Mouse (Mus musculus) embryonic facial prominence, embryonic 15.5 days (tissue): ENCODE measurements around the gene Lef1. TPM values are rescaled to one million over a fixed set of nuclear protein-coding genes. Genes with fewer than 3 reads are reported as not detected.
A peak's percentile ranks its signal among the peaks of the same experiment; 100 is the strongest.

Experiments
- ATAC-seq: fragments of 200-750 bp; cut with Nextera tagmentation; 2 replicates; pipeline ENCODE4 v1.8.0; 2017; ENCODE audit warnings: low read depth, moderate TSS enrichment; ENCODE audit not compliant: insufficient number of reproducible peaks, low FRiP score, low TSS enrichment
- H3K27ac ChIP-seq: fragments of 300-500 bp; sonication (generic); replicated peaks from 2 replicates; pipeline ENCODE4 v1.5.1; 2015; ENCODE audit warnings: mild to moderate bottlenecking, inconsistent platforms
- H3K27me3 ChIP-seq: fragments of 300-500 bp; sonication (generic); 2 replicates; pipeline ENCODE4 v1.6.1; 2015; ENCODE audit warnings: inconsistent platforms
- H3K36me3 ChIP-seq: fragments of 300-500 bp; sonication (generic); 2 replicates; pipeline ENCODE4 v1.6.1; 2015; ENCODE audit warnings: mild to moderate bottlenecking, inconsistent platforms
- H3K4me1 ChIP-seq: fragments of 300-500 bp; sonication (generic); 2 replicates; pipeline ENCODE4 v1.6.1; 2015; ENCODE audit warnings: inconsistent platforms
- H3K4me2 ChIP-seq: fragments of 300-500 bp; sonication (generic); replicated peaks from 2 replicates; pipeline ENCODE4 v1.6.1; 2015; ENCODE audit warnings: mild to moderate bottlenecking, inconsistent platforms
- H3K4me3 ChIP-seq: fragments of 300-500 bp; sonication (generic); replicated peaks from 2 replicates; pipeline ENCODE4 v1.5.1; 2015; ENCODE audit warnings: mild to moderate bottlenecking, inconsistent platforms
- H3K9ac ChIP-seq: fragments of 300-500 bp; sonication (generic); 2 replicates; pipeline ENCODE4 v1.6.1; 2015; ENCODE audit warnings: inconsistent platforms
- H3K9me3 ChIP-seq: fragments of 300-500 bp; sonication (generic); replicated peaks from 2 replicates; pipeline ENCODE4 v1.6.1; 2016; ENCODE audit warnings: inconsistent platforms
- WGBS: fragments of 180-500 bp; shearing (Covaris S2); methylation state at CpG from one replicate; pipeline ENCODE4 v1.1.7; 2015; 5-methylcytosine and 5-hydroxymethylcytosine counted together
- polyA plus RNA-seq: library from polyadenylated mRNA; unstranded; fragments of >200 nt; fragmentation: Nextera tagmentation; extraction: Ambion mirVana; gene quantifications from 2 replicates; pipeline ENCODE4 v1.2.1, GENCODE M21; 2015

The Lef1 gene
- polyA plus RNA-seq, 1 experiment from 2014 or later = 53.1 TPM

DNA sequence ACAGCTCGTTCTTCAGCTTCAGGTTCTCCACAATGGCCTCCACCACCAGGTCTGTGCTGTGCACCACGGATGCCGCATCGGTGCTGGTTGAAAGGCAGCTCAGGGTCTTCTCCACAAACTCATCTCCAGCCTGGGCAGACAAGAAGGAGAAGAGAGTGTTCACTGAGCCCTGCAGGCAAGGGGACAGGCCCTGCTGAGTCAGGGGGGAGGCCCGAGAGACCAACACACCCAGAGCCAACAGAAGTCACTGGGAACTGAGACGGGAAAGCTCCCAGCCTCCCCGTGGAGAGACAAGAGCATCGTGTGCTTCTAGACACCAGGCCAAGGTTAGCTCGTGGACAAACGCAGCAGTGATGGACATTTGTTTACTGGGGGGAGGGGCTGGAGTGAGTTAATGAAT, 138.2 kb downstream of the Lef1 start:
- Histone ChIP-seq H3K27ac (no peak overlapping the region), H3K9ac (no peak overlapping the region), H3K4me3 (no peak overlapping the region), H3K4me2 (no peak overlapping the region), H3K9me3 (no peaks in the 10 kb centered on the region), H3K4me1 (0 out of 2 replicates have a peak, but pooled peaks cover 2% of the 10 kb centered on the region), H3K27me3 (no peaks in the 10 kb centered on the region), H3K36me3 (peaks cover 41% of the 10 kb centered on the region)
- no peak for ATAC-seq
- WGBS = 80% methylated on average over 10 of the region's 10 CpGs

- no peaks in the 10 kb centered on the region for H3K27me3 ChIP-seq
- no peak for ATAC-seq
- no peaks in the 10 kb centered on the region for H3K9me3 ChIP-seq
- no peak overlapping the region for H3K4me2 ChIP-seq
- H3K4me3 ChIP-seq = no peak overlapping the region
- no peak overlapping the region for H3K9ac ChIP-seq
- H3K36me3 ChIP-seq = peaks cover 38% of the 10 kb centered on the region
- H3K4me1 ChIP-seq = 0 out of 2 replicates have a peak, but pooled peaks cover 1% of the 10 kb centered on the region
- 76% methylated on average over 2 of the region's 2 CpGs for whole genome bisulfite sequencing
- H3K27ac ChIP-seq = 0 out of 2 replicates have a peak overlapping the region, but pooled peaks have one; percentile 24
Observed at GRCm38 (mm10) chr3:131250283-131250682, 140.0 kb downstream of the Lef1 start.

DNA sequence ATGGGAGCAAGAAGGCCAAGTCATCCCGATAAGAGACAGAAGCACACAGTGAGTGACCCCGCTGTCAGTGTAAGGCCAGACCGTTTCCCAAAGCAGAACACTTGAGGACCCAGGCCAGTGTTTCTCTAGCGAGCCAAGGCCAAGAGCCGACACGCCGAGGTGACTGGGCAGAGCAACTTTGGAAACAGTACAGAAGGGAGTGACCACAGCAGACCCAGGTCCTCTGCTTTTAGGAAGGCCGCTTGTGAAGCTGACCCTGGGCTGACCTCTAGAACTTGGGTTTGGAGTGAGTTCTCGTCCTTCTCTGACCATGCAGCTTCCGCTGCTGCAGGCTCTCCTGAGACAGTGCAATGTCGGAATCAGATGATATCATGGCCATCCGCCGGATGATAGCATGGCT, 140.7 kb downstream of the Lef1 start:
- no peak overlapping the region for H3K4me2 ChIP-seq
- H3K4me3 ChIP-seq = no peak overlapping the region
- no peak overlapping the region for H3K9ac ChIP-seq
- ATAC-seq = no peak
- H3K27me3 ChIP-seq = no peaks in the 10 kb centered on the region
- 82% methylated on average over 13 of the region's 13 CpGs for WGBS
- H3K36me3 ChIP-seq = peaks cover 38% of the 10 kb centered on the region
- no peaks in the 10 kb centered on the region for H3K9me3 ChIP-seq
- H3K27ac ChIP-seq = no peak overlapping the region
- H3K4me1 ChIP-seq = no peaks in the 10 kb centered on the region

DNA sequence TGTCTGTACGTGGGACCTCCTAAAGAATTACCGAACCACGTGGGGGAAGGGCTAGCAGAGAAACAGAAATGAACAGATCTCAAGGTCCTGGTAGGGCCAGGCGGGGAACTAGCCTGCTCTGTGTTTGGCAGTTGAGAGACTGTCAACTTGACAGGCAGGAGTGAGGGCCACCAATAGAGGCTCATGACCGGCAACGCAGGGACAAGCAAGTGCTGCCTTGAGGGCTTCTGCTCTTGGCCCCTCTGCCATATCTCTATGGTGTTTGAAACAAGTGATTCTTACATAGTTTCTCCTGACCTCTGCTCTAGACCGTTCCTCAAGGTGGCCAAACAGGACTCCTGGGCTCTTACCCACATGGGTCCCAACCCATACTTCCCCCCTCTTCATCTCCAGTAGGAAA, 141.3 kb downstream of the Lef1 start:
- Histone ChIP-seq H3K27ac (no peak overlapping the region), H3K9me3 (no peaks in the 10 kb centered on the region), H3K4me2 (no peak overlapping the region), H3K4me1 (no peaks in the 10 kb centered on the region), H3K27me3 (no peaks in the 10 kb centered on the region), H3K9ac (no peak overlapping the region), H3K4me3 (no peak overlapping the region), H3K36me3 (peaks cover 37% of the 10 kb centered on the region)
- ATAC-seq = no peak
- 87% methylated on average over 7 of the region's 7 CpGs for WGBS

- Histone ChIP-seq H3K27ac (no peak overlapping the region), H3K4me2 (no peak overlapping the region), H3K4me1 (no peaks in the 10 kb centered on the region), H3K36me3 (peaks cover 9% of the 10 kb centered on the region), H3K27me3 (no peaks in the 10 kb centered on the region), H3K9me3 (no peaks in the 10 kb centered on the region), H3K4me3 (no peak overlapping the region), H3K9ac (no peak overlapping the region)
- 95% methylated on average over 4 of the region's 4 CpGs for WGBS
- no peak for ATAC-seq
Observed at GRCm38 (mm10) chr3:131254991-131255390, 144.7 kb downstream of the Lef1 start.

DNA sequence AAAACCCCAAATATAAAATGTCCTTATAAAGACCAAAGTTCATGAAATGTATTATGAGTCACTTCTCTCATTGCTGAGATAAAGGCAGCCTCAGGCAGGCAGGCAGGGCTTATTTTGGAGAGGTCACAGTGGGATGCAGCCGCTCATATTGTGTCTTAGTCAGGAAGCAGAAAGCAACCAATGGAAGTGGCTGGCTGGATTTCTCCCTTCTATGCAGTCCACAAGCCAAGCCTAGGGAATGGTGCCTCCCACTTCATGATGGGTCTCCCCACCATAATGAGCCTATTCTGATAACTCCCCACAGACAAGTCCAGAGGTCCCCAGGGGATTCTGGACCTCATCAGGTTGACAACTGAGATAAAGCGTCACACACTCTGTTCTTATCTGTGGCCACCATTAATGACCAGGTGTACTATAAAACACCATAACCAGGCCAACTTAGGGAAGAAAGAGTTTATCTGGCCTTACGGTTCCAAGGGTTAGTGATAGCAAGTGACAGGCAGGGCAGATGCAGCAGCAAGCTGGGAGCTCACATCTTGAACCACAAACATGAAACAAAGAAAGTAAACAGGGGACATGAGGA, 145.2 kb downstream of the Lef1 start:
- Histone ChIP-seq H3K9ac (no peak overlapping the region), H3K4me3 (no peak overlapping the region), H3K36me3 (peaks cover 9% of the 10 kb centered on the region; the same call in 1 of the 2 replicates), H3K4me2 (no peak overlapping the region), H3K4me1 (no peaks in the 10 kb centered on the region), H3K9me3 (no peaks in the 10 kb centered on the region), H3K27ac (no peak overlapping the region), H3K27me3 (no peaks in the 10 kb centered on the region)
- ATAC-seq = no peak
- 95% methylated on average over 3 of the region's 3 CpGs for WGBS

GRCm38 (mm10) chr3:131258921-131259320, 148.7 kb downstream of the Lef1 start:
- H3K36me3 ChIP-seq = peaks cover 16% of the 10 kb centered on the region; the same call in 1 of the 2 replicates
- H3K4me1 ChIP-seq = no peaks in the 10 kb centered on the region
- H3K27me3 ChIP-seq = no peaks in the 10 kb centered on the region
- no peak overlapping the region for H3K4me2 ChIP-seq
- WGBS = 82% methylated on average over 3 of the region's 3 CpGs
- ATAC-seq = no peak
- no peak overlapping the region for H3K9ac ChIP-seq
- no peaks in the 10 kb centered on the region for H3K9me3 ChIP-seq
- H3K27ac ChIP-seq = no peak overlapping the region
- H3K4me3 ChIP-seq = no peak overlapping the region

- H3K4me3 ChIP-seq = no peak overlapping the region
- no peak for ATAC-seq
- H3K4me1 ChIP-seq = no peaks in the 10 kb centered on the region
- WGBS = 83% methylated on average over 9 of the region's 9 CpGs
- no peaks in the 10 kb centered on the region for H3K27me3 ChIP-seq
- H3K36me3 ChIP-seq = peaks cover 15% of the 10 kb centered on the region; the same call in 1 of the 2 replicates
- H3K4me2 ChIP-seq = no peak overlapping the region
- no peak overlapping the region for H3K27ac ChIP-seq
- no peak overlapping the region for H3K9ac ChIP-seq
- H3K9me3 ChIP-seq = no peaks in the 10 kb centered on the region
Observed at GRCm38 (mm10) chr3:131259392-131259965, 149.2 kb downstream of the Lef1 start.

- no peak overlapping the region for H3K9ac ChIP-seq
- WGBS = 93% methylated on average over 6 of the region's 6 CpGs
- ATAC-seq = no peak
Observed at GRCm38 (mm10) chr3:131260418-131260817, 150.1 kb downstream of the Lef1 start.

DNA sequence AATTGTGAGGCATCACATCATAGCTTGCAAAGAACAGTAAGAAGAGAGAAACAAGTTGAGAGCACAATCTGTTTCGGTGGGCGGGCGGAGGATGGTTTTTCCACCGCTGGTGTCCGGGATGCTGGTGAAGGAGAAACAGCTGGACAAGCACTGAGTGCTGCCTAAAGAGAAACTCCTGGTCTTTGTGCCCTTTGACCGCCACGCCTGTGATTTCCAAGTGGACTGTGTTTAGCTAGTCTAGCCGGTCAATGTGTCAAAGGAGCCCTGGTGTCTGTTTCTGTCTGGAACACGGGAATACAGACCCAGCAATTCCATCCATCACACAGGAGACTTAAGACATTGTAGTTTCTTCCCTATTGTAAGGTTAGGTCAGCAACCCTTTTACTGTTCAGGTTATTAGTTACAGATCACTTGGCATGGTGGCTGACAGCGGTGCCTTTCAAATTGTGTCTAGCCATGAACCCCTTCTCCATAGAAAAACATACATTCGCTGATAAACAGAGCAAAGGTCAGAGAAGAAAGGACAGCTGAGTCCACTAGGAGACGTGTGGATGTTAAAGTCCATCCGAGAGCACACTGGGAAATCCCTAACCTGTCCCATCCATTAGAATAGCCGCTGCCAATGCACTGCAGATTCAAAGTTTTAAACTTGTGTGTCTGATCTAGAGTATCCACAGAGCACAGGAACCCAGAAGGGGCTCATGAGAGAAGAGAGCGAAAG, 153.7 kb downstream of the Lef1 start:
- no peak overlapping the region for H3K27ac ChIP-seq
- no peaks in the 10 kb centered on the region for H3K4me1 ChIP-seq
- no peak for ATAC-seq
- H3K36me3 ChIP-seq = peaks cover 12% of the 10 kb centered on the region; the same call in 1 of the 2 replicates
- no peak overlapping the region for H3K9ac ChIP-seq
- no peak overlapping the region for H3K4me3 ChIP-seq
- 88% methylated on average over 15 of the region's 15 CpGs for WGBS
- no peaks in the 10 kb centered on the region for H3K9me3 ChIP-seq
- H3K27me3 ChIP-seq = no peaks in the 10 kb centered on the region
- no peak overlapping the region for H3K4me2 ChIP-seq

More at GRCm38 (mm10) chr3:131260418-131260817, 150.1 kb downstream of the Lef1 start:
- Histone ChIP-seq H3K36me3 (peaks cover 12% of the 10 kb centered on the region; the same call in 1 of the 2 replicates), H3K27me3 (no peaks in the 10 kb centered on the region), H3K4me1 (no peaks in the 10 kb centered on the region), H3K27ac (no peak overlapping the region; the same call in 1 of the 2 replicates), H3K4me3 (no peak overlapping the region), H3K9me3 (no peaks in the 10 kb centered on the region), H3K4me2 (no peak overlapping the region)

- ATAC-seq = no peak
- no peak overlapping the region for H3K4me3 ChIP-seq
- no peak overlapping the region for H3K4me2 ChIP-seq
- peaks cover 4% of the 10 kb centered on the region for H3K4me1 ChIP-seq
- WGBS = 79% methylated on average over 8 of the region's 8 CpGs
- peaks cover 12% of the 10 kb centered on the region; the same call in 1 of the 2 replicates for H3K36me3 ChIP-seq
- H3K9me3 ChIP-seq = no peaks in the 10 kb centered on the region
- H3K27me3 ChIP-seq = no peaks in the 10 kb centered on the region
- no peak overlapping the region for H3K27ac ChIP-seq
- H3K9ac ChIP-seq = no peak overlapping the region
Observed at GRCm38 (mm10) chr3:131265516-131265915, 155.2 kb downstream of the Lef1 start.
